Mouse (Mus musculus) common myeloid progenitor, adult 5-6 weeks (primary cell): Measurements from ENCODE around the gene Hist1h3a. TPM values are rescaled to one million over a fixed set of nuclear protein-coding genes. Genes with fewer than 3 reads are reported as not detected.
A peak's percentile ranks its signal among the peaks of the same experiment; 100 is the strongest.

ENCODE experiments used
- ATAC-seq: replicated peaks from 2 replicates; pipeline ENCODE4 v1.8.0; 2016; ENCODE audit warnings: low read depth, mild to moderate bottlenecking, moderate TSS enrichment, inconsistent platforms; ENCODE audit not compliant: poor library complexity, severe bottlenecking
- total RNA-seq: library from RNA; stranded (forward); fragments of 200-1000, 187-1606 nt; gene quantifications from 2 replicates; pipeline ENCODE4 v1.2.3, GENCODE M21; 2017

Hist1h3a gene
- total RNA-seq, 1 experiment from 2014 or later: 599 TPM

GRCm38 (mm10) chr13:23717176-23717575 is 45.0 kb downstream of the Hist1h3a start:
- ATAC-seq: no peak

- ATAC-seq: peak; percentile 77
Observed at GRCm38 (mm10) chr13:23716261-23717042, 45.7 kb downstream of the Hist1h3a start.

Other genes starting within 250 kb of the Hist1h3a start
- gene Hist1h4h, start 231.3 kb downstream of the Hist1h3a start, total RNA-seq: 1,499 and 1,774 TPM in 2 replicates
- gene Hist1h2af, start 228.5 kb downstream of the Hist1h3a start, total RNA-seq: 1,142 and 1,285 TPM in 2 replicates
- 199 and 205 TPM in 2 replicates for gene Hist1h3g, start 227.0 kb downstream of the Hist1h3a start, total RNA-seq
- gene Hist1h2bh, start 219.0 kb downstream of the Hist1h3a start, total RNA-seq: 91.4 and 108 TPM in 2 replicates
- 186 and 196 TPM in 2 replicates for gene Hist1h3f, start 218.3 kb downstream of the Hist1h3a start, total RNA-seq
- gene Hist1h4f, start 210.7 kb downstream of the Hist1h3a start, total RNA-seq: 2,800 and 2,993 TPM in 2 replicates
- gene Hist1h1d, start 209.1 kb downstream of the Hist1h3a start, total RNA-seq: 92.5 and 96.4 TPM in 2 replicates
- gene Hist1h3e, start 200.0 kb downstream of the Hist1h3a start, total RNA-seq: 574 and 671 TPM in 2 replicates
- 336 and 401 TPM in 2 replicates for gene Hist1h2ae, start 191.2 kb downstream of the Hist1h3a start, total RNA-seq
- gene Hist1h2bg, start 191.0 kb downstream of the Hist1h3a start, total RNA-seq: 1,313 and 1,586 TPM in 2 replicates
- gene Hist1h2bf, start 188.2 kb downstream of the Hist1h3a start, total RNA-seq: 558 and 569 TPM in 2 replicates
- gene Hist1h2ad, start 188.0 kb downstream of the Hist1h3a start, total RNA-seq: 127 and 293 TPM in 2 replicates
- gene Hist1h3d, start 186.6 kb downstream of the Hist1h3a start, total RNA-seq: 98.2 and 137 TPM in 2 replicates
- gene Hist1h4d, start 180.8 kb downstream of the Hist1h3a start, total RNA-seq: 1,514 and 1,667 TPM in 2 replicates
- gene Hist1h2be, start 141.3 kb downstream of the Hist1h3a start, total RNA-seq: 92.7 and 94.2 TPM in 2 replicates
- gene Hist1h1e, start 139.8 kb downstream of the Hist1h3a start, total RNA-seq: 314 and 326 TPM in 2 replicates
- gene Hist1h2ac, start 78.4 kb downstream of the Hist1h3a start, total RNA-seq: 114 and 119 TPM in 2 replicates
- 224 and 276 TPM in 2 replicates for gene Hist1h2bc, start 78.2 kb downstream of the Hist1h3a start, total RNA-seq
- gene Hist1h1t, start 66.6 kb downstream of the Hist1h3a start, total RNA-seq: 0.55 and 3.1 TPM in 2 replicates
- gene Hist1h4c, start 63.9 kb downstream of the Hist1h3a start, total RNA-seq: 434 and 555 TPM in 2 replicates
- 3.6 and 4.3 TPM in 2 replicates for gene Hfe, start 51.5 kb downstream of the Hist1h3a start, total RNA-seq
- gene Hist1h1c, start 23.6 kb downstream of the Hist1h3a start, total RNA-seq: 753 and 796 TPM in 2 replicates
- 801 and 823 TPM in 2 replicates for gene Hist1h3c, start 16.8 kb downstream of the Hist1h3a start, total RNA-seq
- gene Hist1h2bb, start 15.7 kb downstream of the Hist1h3a start, total RNA-seq: 2,989 and 3,536 TPM in 2 replicates
- gene Hist1h2ab, start 11.3 kb downstream of the Hist1h3a start, total RNA-seq: 2,765 and 2,805 TPM in 2 replicates
- gene Hist1h3b, start 10.1 kb downstream of the Hist1h3a start, total RNA-seq: 689 and 718 TPM in 2 replicates
- gene Hist1h4b, start 5.4 kb downstream of the Hist1h3a start, total RNA-seq: 676 and 902 TPM in 2 replicates
- 597 and 703 TPM in 2 replicates for gene Hist1h4a, start 1.2 kb downstream of the Hist1h3a start, total RNA-seq
- 2,071 and 2,536 TPM in 2 replicates for gene Hist1h1a, start 1.3 kb upstream of the Hist1h3a start, total RNA-seq
- gene Trim38, start 7.5 kb upstream of the Hist1h3a start, total RNA-seq: not detected in 2 replicates
- gene Slc17a2, start 44.6 kb upstream of the Hist1h3a start, total RNA-seq: not detected in 2 replicates
- gene Slc17a3, start 77.0 kb upstream of the Hist1h3a start, total RNA-seq: not detected in 2 replicates
- not detected in 2 replicates for gene Slc17a1, start 105.4 kb upstream of the Hist1h3a start, total RNA-seq
- gene Slc17a4, start 152.6 kb upstream of the Hist1h3a start, total RNA-seq: 0.46 TPM in 1 of 2 replicates, not detected in the other
- gene Hist1h2ba, start 171.8 kb upstream of the Hist1h3a start, total RNA-seq: not detected in 2 replicates
- gene Hist1h2aa, start 172.1 kb upstream of the Hist1h3a start, total RNA-seq: not detected in 2 replicates
- not detected in 2 replicates for gene Scgn, start 228.8 kb upstream of the Hist1h3a start, total RNA-seq